Mouse (Mus musculus): ENCODE data around the gene Dclk1.

DNA sequence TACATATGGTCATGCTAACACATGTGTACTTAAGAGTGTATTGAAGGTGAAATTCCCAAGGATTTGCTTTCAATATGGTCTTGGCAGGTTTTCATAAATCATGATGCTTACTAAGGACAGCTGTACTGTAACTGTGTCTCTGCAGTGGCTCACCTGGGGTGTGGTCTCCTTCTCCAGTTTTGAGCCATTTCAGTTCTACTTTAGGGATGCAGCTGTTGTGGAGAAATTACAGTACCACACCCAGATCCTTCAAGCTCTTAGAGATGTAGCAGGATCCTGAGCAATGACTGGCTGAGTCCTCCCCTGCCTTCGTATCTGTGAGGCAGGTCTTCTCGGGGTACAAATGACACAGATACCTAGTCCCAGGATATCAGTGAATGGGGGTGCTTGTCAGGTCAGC lies 8.5 kb downstream of the Dclk1 start:
- TF ChIP-seq CTCF (IDR thresholded peaks at IDR 0.05; ENCODE audit: low read depth) (no peak), EP300 (optimal IDR thresholded peaks at IDR 0.05) (no peak)
